Mouse (Mus musculus) hindbrain, embryonic 16.5 days (tissue): ENCODE measurements at regions not wholly inside any gene's neighbourhood (a gene's known extent, or its start where the extent isn't known, plus 50 kb on each side); places are given as distances from the start of the nearest gene placed in this dataset.

Experiments
- ATAC-seq: fragments of 200-750 bp; cut with Nextera tagmentation; 2 replicates; pipeline ENCODE4 v1.8.0; 2017; ENCODE audit warnings: moderate TSS enrichment, moderate library complexity
- H3K27ac ChIP-seq: fragments of 300-500 bp; sonication (generic); 2 replicates; pipeline ENCODE4 v1.5.1; 2014; ENCODE audit warnings: low read depth, mild to moderate bottlenecking, control low read depth, low read length, moderate library complexity
- H3K27me3 ChIP-seq: fragments of 300-500 bp; sonication (generic); replicated peaks from 2 replicates; pipeline ENCODE4 v1.6.1; 2014; ENCODE audit warnings: low read length; ENCODE audit not compliant: control insufficient read depth, insufficient read depth
- H3K36me3 ChIP-seq: fragments of 300-500 bp; sonication (generic); 2 replicates; pipeline ENCODE4 v1.6.1; 2014; ENCODE audit warnings: mild to moderate bottlenecking, low read length, moderate library complexity, mixed read lengths; ENCODE audit not compliant: control insufficient read depth, insufficient read depth
- H3K4me1 ChIP-seq: fragments of 300-500 bp; sonication (generic); 2 replicates; pipeline ENCODE4 v1.6.1; 2014; ENCODE audit warnings: low read depth, low read length; ENCODE audit not compliant: control insufficient read depth, insufficient read depth
- H3K4me2 ChIP-seq: fragments of 300-500 bp; sonication (generic); 2 replicates; pipeline ENCODE4 v1.6.1; 2014; ENCODE audit warnings: mild to moderate bottlenecking, low read length, control low read depth, moderate library complexity
- H3K4me3 ChIP-seq: fragments of 300-500 bp; sonication (generic); 2 replicates; pipeline ENCODE4 v1.5.1; 2014; ENCODE audit warnings: mild to moderate bottlenecking, low read length, control low read depth, moderate library complexity
- H3K9ac ChIP-seq: fragments of 300-500 bp; sonication (generic); 2 replicates; pipeline ENCODE4 v1.6.1; 2014; ENCODE audit warnings: low read depth, mild to moderate bottlenecking, control low read depth, low read length, moderate library complexity
- H3K9me3 ChIP-seq: fragments of 300-500 bp; sonication (generic); 2 replicates; pipeline ENCODE4 v1.6.1; 2014; ENCODE audit warnings: mild to moderate bottlenecking, low read length, moderate library complexity; ENCODE audit not compliant: control insufficient read depth
- WGBS: fragments of 180-500 bp; shearing (Covaris S2); extraction: QIAGEN DNeasy Blood & Tissue Kit; methylation state at CpG from one replicate; pipeline ENCODE4 v1.1.7; 2014; 5-methylcytosine and 5-hydroxymethylcytosine counted together

DNA sequence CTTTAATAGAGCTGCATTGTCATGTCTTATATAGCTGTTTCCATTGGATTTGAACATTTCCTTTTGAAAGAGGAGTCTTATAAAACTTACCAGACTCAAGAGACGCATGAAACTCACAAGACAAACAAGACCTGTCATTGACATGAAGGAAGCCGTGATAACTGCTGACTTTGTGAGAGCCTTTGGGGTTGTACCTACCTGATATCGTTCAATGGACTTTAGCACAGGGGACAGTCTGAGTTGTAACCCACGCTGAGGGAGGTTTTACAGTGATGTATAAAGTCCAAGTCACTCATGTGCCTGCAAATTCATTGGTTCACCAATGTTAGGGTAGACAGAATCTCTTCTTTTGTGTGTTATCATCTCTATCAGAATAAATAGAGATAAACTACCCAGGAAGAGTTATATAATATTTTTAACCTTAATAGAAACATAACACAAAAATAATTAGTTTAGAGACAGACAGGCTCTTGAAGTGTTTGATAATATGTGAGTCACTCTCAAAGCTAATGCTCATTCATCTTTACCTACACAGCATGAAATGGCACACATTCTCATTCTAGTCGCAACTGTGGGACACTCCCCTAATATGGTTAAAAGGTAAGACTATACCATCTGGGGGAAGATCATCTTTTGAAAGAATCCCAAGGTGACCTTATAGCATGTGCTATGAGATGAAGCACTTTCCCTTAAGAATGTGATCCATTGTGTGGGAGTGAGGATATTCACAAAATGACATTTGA lies 54.4 kb upstream of the Mrps30 start:
- no peaks in the 10 kb centered on the region for H3K9me3 ChIP-seq
- ATAC-seq: no peak
- no peak overlapping the region for H3K4me2 ChIP-seq
- no peak overlapping the region for H3K9ac ChIP-seq
- no peaks in the 10 kb centered on the region for H3K4me1 ChIP-seq
- no peaks in the 10 kb centered on the region for H3K27me3 ChIP-seq
- H3K36me3 ChIP-seq: no peaks in the 10 kb centered on the region
- no peak overlapping the region for H3K27ac ChIP-seq
- 88% methylated on average over 5 of the region's 5 CpGs for WGBS
- H3K4me3 ChIP-seq: no peak overlapping the region
